Mouse (Mus musculus) kidney, embryonic 16.5 days (tissue): Measurements from ENCODE around the gene Bst2. TPM values are rescaled to one million over a fixed set of nuclear protein-coding genes. Genes with fewer than 3 reads are reported as not detected.

Experiments
- ATAC-seq: fragments of 200-750 bp; cut with Nextera tagmentation; 2 replicates; pipeline ENCODE4 v1.8.0; 2017; ENCODE audit warnings: moderate TSS enrichment; ENCODE audit not compliant: low FRiP score, low TSS enrichment
- H3K27ac ChIP-seq: fragments of 300-500 bp; sonication (generic); 2 replicates; pipeline ENCODE4 v1.5.1; 2014; ENCODE audit warnings: low read length
- H3K27me3 ChIP-seq: fragments of 300-500 bp; sonication (generic); 2 replicates; pipeline ENCODE4 v1.6.1; 2014; ENCODE audit warnings: low read length, control low read depth, mixed read lengths; ENCODE audit not compliant: insufficient read depth
- H3K36me3 ChIP-seq: fragments of 300-500 bp; sonication (generic); 2 replicates; pipeline ENCODE4 v1.6.1; 2014; ENCODE audit warnings: low read length, control low read depth, mixed read lengths; ENCODE audit not compliant: insufficient read depth
- H3K4me1 ChIP-seq: fragments of 300-500 bp; sonication (generic); 2 replicates; pipeline ENCODE4 v1.6.1; 2014; ENCODE audit warnings: low read length, control low read depth, mixed read lengths; ENCODE audit not compliant: insufficient read depth
- H3K4me2 ChIP-seq: fragments of 300-500 bp; sonication (generic); replicated peaks from 2 replicates; pipeline ENCODE4 v1.6.1; 2014; ENCODE audit warnings: low read depth, low read length
- H3K4me3 ChIP-seq: fragments of 300-500 bp; sonication (generic); 2 replicates; pipeline ENCODE4 v1.5.1; 2014; ENCODE audit warnings: mild to moderate bottlenecking, low read length
- H3K9ac ChIP-seq: fragments of 300-500 bp; sonication (generic); replicated peaks from 2 replicates; pipeline ENCODE4 v1.6.1; 2014; ENCODE audit warnings: low read length
- H3K9me3 ChIP-seq: fragments of 300-500 bp; sonication (generic); 2 replicates; pipeline ENCODE4 v1.6.1; 2016; ENCODE audit warnings: low read length, control low read depth
- WGBS: fragments of 180-500 bp; shearing (Covaris S2); extraction: QIAGEN DNeasy Blood & Tissue Kit; methylation state at CpG from one replicate; pipeline ENCODE4 v1.1.7; 2014; 5-methylcytosine and 5-hydroxymethylcytosine counted together
- polyA plus RNA-seq: library from polyadenylated mRNA; unstranded; fragments of >200 nt; fragmentation: Nextera tagmentation; extraction: Ambion mirVana; gene quantifications from 2 replicates; pipeline ENCODE4 v1.2.1, GENCODE M21; 2015

Bst2 gene
- polyA plus RNA-seq, 1 experiment from 2014 or later, result 55.6 TPM

DNA sequence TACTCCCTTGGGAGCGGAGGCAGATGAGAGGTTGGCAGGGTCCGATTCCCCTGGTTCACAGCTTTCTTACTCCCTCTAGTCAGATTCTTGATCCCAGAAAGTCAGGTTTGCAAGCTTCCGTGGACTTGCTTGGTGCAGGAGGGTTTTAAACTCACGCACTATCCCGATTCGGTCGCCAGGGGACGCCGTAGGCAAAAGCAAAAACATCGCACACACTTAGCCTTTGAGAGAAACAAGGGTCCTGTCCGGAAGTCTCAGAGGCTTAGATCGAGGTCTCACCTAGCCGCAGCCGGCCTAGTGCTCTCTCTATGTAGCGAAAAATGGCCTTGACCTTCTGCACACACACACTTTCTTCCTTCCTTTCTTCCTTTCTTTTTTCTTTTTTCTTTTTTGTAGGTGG is 24.1 kb upstream of the Bst2 start:
- no peak overlapping the region for H3K27ac ChIP-seq
- H3K9ac ChIP-seq, result no peak overlapping the region
- no peak overlapping the region for H3K4me2 ChIP-seq
- no peaks in the 10 kb centered on the region for H3K36me3 ChIP-seq
- H3K4me1 ChIP-seq, result peaks cover 11% of the 10 kb centered on the region
- 2% methylated on average over 15 of the region's 15 CpGs for WGBS
- H3K9me3 ChIP-seq, result peaks cover 6% of the 10 kb centered on the region; the same call in 1 of the 2 replicates
- peaks cover 49% of the 10 kb centered on the region for H3K27me3 ChIP-seq
- no peak for ATAC-seq
- H3K4me3 ChIP-seq, result no peak overlapping the region

DNA sequence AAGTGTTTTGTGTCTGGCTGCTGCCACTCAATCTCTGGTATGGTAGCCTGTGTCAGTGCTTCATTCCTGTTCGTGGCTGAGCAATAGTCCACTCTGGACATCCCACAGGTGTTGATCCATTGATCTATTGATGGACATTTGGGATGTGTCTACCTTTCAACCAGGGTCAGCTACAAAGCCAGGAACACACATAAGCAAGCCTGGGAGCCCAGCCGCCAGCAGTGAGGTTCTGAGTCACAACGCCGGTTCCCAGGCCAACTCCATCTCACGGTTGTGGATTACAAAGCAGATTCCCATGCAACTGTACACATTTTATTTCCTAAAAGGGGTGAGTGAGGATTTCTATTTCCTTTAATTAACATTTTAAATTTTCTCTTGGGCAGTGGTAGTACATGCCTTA is 23.5 kb upstream of the Bst2 start:
- Histone ChIP-seq H3K27me3 (peaks cover 49% of the 10 kb centered on the region), H3K36me3 (no peaks in the 10 kb centered on the region), H3K4me2 (no peak overlapping the region), H3K4me1 (peaks cover 11% of the 10 kb centered on the region), H3K9ac (no peak overlapping the region), H3K9me3 (peaks cover 6% of the 10 kb centered on the region; the same call in 1 of the 2 replicates), H3K4me3 (no peak overlapping the region), H3K27ac (no peak overlapping the region)
- ATAC-seq, result no peak
- WGBS, result 85% methylated on average over 5 of the region's 5 CpGs

DNA sequence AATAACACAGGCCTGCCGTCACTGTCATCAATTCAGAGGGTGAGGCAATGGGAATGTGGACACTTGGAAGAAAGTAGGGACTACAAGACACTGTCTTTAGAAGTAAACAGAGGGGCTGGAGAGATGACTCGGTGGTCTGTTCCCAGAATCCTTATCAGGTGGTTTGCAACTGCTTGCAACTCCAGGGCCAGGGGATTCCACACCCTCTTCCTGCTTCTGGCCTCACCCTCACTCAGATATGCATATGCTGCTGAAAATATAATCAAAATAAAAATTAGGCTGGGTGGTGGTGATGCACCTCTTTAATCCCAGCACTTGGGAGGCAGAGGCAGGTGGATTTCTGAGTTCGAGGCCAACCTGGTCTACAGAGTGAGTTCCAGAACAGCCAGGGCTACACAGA is 22.8 kb upstream of the Bst2 start:
- Histone ChIP-seq H3K9ac (no peak overlapping the region), H3K4me2 (no peak overlapping the region), H3K4me1 (peaks cover 11% of the 10 kb centered on the region), H3K36me3 (no peaks in the 10 kb centered on the region), H3K27ac (no peak overlapping the region), H3K9me3 (peaks cover 6% of the 10 kb centered on the region; the same call in 1 of the 2 replicates), H3K27me3 (peaks cover 49% of the 10 kb centered on the region), H3K4me3 (no peak overlapping the region)
- ATAC-seq, result no peak
- 77% methylated on average over 3 of the region's 3 CpGs for WGBS

DNA sequence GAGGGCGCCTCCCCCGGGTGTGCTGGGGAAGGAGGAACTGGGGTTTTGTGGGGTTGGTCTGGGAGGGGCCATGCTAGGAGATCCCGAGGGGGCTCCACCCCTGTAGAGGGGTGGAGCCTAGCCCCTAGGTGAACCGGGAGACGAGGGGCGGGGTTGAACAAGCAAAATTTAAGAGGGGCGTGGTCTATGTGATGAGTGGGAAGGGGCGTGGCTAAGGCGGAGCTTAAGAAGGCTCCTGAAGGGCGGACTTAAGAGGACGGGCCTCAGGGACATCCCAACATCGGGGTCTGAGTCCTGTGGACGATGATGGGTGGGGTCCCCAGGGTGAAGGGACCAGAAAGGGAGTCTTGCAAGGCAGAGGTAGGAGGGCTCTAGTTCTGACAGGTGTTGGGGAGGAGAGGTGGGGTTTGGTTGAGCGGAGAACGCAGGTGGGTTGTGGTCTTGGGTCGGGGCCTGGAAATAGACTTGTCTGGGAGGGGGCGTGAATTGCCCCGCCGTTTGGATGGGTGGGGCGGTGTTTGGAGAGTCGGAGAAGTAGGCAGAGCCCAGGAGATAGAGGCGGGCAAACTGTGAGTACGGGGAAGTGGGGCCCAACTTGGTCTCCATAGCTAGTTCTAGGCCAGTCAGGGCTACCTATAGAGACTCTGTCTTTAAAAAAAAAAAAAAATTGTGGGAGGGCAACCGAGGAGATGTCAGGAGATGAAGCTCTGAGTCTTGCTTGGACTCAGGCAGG is 21.9 kb upstream of the Bst2 start:
- no peaks in the 10 kb centered on the region for H3K36me3 ChIP-seq
- WGBS, result 1% methylated on average over 24 of the region's 24 CpGs

DNA sequence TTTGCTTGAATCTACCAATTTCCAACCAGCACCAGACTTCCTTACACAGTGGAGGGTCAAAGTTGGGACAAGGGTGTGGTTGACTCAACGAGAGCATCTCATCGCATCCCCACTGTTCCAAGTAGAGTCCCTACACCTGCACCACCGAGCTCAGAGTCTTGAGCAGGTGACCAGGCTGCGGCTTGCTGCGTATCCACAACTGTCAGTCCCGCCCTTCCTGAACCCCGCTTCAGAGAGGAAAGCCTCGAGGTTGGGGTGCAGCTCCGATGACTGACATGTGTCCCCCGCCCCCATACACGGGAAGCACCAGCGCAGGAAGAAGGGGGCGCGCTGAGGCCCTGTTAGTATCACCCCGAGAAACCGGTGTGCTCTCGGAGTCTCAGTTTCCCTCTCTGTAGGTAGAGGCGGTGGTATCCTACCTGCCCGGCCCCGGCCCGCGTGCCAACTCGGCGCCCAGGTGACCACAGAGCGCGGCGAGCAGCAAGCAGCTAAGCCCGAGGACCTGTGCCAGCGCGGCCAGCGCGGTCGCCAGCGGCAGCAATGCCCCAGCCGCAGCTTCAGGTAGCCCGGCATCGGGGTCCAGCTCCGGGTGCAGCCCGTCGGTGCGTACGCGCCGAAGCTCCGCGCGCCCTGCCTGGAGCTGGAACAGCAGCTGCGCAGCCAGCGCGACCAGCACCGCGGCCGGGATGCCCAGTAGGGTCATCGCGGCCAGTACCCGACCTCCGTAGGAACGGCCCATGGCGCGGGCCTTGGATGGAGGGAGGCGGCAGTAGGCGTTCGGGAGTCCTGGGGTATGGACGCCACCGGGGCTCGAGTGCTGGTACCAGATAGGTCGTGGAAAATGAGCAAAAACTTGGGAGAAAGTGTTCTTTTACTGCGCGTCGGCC is 21.1 kb upstream of the Bst2 start, which contains the start of gene Tmem221:
Tmem221 (minus strand) TSS at position 801 of the 887 bp plus-strand sequence.
- H3K27me3 ChIP-seq, result peaks cover 49% of the 10 kb centered on the region

More for the DNA sequence above, 21.9 kb upstream of the Bst2 start:
- peak; percentile 70 for ATAC-seq
- H3K9me3 ChIP-seq, result peaks cover 3% of the 10 kb centered on the region; the same call in 1 of the 2 replicates
- no peak overlapping the region for H3K27ac ChIP-seq
- H3K4me1 ChIP-seq, result peaks cover 11% of the 10 kb centered on the region
- peak overlapping the region; percentile 84 for H3K4me2 ChIP-seq
- H3K9ac ChIP-seq, result peak overlapping the region; percentile 73
- H3K27me3 ChIP-seq, result peaks cover 49% of the 10 kb centered on the region
- peak overlapping the region; percentile 62 for H3K4me3 ChIP-seq

DNA sequence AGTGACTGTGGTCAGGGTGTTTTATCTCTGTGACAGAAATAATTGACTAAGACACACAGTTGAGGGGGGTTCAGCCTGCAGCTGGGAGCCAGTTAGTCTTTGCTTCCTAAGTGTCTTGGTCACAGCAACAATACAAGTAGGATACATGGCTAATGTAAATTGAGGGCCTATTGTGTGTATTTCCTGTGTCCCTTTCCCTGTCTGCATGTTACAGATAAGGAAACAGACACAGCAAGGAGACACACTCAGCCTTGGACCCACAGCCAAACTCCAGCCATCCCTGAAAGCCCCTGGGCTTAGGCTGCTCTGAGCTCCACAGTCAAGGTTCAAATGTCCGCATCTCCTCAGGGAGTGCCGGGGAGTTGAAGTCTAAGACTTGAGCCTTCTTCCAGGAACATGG is 17.4 kb upstream of the Bst2 start:
- Histone ChIP-seq H3K9ac (0 out of 2 replicates have a peak overlapping the region, but pooled peaks have one; percentile 11), H3K27ac (peak overlapping the region; percentile 36; the same call in 1 of the 2 replicates), H3K4me2 (no peak overlapping the region), H3K9me3 (no peaks in the 10 kb centered on the region), H3K4me3 (no peak overlapping the region), H3K27me3 (peaks cover 21% of the 10 kb centered on the region), H3K36me3 (no peaks in the 10 kb centered on the region), H3K4me1 (peaks cover 25% of the 10 kb centered on the region)
- 76% methylated on average over 2 of the region's 2 CpGs for WGBS
- ATAC-seq, result no peak

More for the DNA sequence above, 21.1 kb upstream of the Bst2 start, which contains the start of gene Tmem221:
- Histone ChIP-seq H3K4me3 (peak within 1 kb of the TSS; percentile 62), H3K4me2 (peak within 1 kb of the TSS; percentile 84), H3K9me3 (no peaks in the 10 kb centered on the region), H3K27ac (no peak within 1 kb of the TSS), H3K4me1 (peaks cover 11% of the 10 kb centered on the region), H3K9ac (peak within 1 kb of the TSS; percentile 73), H3K36me3 (no peaks in the 10 kb centered on the region)
- peak; percentile 33 for ATAC-seq
- 4% methylated on average over 70 of the region's 70 CpGs for WGBS

DNA sequence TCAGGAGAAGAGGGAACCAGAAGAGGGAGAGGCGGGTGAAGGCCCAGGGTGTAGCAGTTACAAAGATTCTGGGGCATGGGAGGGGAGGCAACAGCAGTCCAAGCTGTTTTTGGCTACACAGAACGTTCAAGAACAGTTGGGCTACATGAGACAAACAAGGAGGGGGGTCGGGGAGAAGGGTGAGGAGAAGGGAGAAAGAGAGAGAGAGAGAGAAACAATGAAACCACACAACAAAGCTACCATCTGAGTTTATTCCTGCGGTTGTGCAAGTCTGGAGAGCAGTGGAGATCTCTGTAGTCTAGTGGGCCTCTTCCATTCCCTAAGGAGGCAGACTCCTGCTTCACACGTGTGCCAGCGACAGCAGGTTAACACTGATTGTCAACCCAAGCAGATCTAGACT is 16.7 kb upstream of the Bst2 start:
- H3K9ac ChIP-seq, result no peak overlapping the region
- ATAC-seq, result no peak
- H3K27me3 ChIP-seq, result peaks cover 16% of the 10 kb centered on the region
- no peaks in the 10 kb centered on the region for H3K36me3 ChIP-seq
- no peaks in the 10 kb centered on the region for H3K9me3 ChIP-seq
- peak overlapping the region; percentile 36; the same call in 1 of the 2 replicates for H3K27ac ChIP-seq
- no peak overlapping the region for H3K4me3 ChIP-seq
- 75% methylated on average over 6 of the region's 6 CpGs for WGBS
- H3K4me1 ChIP-seq, result peaks cover 21% of the 10 kb centered on the region
- H3K4me2 ChIP-seq, result no peak overlapping the region

DNA sequence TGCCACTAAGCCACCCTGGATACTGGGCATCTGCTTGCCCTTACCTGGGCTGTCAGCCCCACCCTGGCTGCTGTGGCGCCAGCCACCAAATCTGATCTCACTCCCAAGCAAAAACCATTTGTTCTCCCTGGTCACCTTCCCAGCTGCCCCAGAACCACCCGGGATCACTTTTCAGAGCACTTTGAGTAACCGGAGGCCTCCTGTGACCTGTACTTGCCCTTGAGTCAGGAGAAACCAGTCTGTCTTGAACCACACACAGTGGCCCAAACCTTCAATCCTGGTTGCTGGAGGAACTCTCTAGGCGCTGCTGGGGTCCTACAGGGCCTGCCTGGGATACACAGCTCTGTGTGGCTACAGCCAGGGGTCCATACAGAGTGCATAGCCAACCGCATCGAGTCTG is 15.5 kb upstream of the Bst2 start:
- Histone ChIP-seq H3K27me3 (peaks cover 7% of the 10 kb centered on the region), H3K27ac (peak overlapping the region; percentile 92), H3K4me3 (no peak overlapping the region), H3K4me2 (no peak overlapping the region), H3K36me3 (peaks cover 12% of the 10 kb centered on the region), H3K4me1 (peaks cover 14% of the 10 kb centered on the region), H3K9me3 (no peaks in the 10 kb centered on the region), H3K9ac (peak overlapping the region; percentile 26; the same call in 1 of the 2 replicates)
- peak; percentile 55 for ATAC-seq
- WGBS, result 29% methylated on average over 6 of the region's 6 CpGs

DNA sequence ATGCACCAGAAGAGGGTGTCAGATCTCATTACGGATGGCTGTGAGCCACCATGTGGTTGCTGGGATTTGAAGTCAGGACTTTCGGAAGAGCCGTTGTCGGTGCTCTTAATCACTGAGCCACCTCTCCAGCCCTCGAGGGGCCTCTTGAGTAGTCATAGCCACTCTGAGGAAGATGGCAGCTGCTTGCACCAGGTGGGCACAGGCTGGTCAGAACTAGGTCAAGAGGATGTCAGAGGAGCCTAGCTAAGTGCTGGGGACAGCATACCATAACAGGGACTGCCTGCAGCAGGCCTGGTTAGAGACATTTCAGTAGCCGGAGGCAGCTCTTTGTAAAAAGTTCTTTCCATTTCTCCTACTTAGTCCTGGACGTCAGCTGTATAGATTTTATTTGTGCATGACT is 13.5 kb upstream of the Bst2 start:
- no peaks in the 10 kb centered on the region for H3K27me3 ChIP-seq
- peak overlapping the region; percentile 67; the same call in 1 of the 2 replicates for H3K27ac ChIP-seq
- H3K4me2 ChIP-seq, result no peak overlapping the region
- WGBS, result 64% methylated on average over 7 of the region's 7 CpGs
- H3K9me3 ChIP-seq, result no peaks in the 10 kb centered on the region
- no peak overlapping the region for H3K9ac ChIP-seq
- ATAC-seq, result no peak
- peaks cover 14% of the 10 kb centered on the region for H3K4me1 ChIP-seq
- H3K4me3 ChIP-seq, result no peak overlapping the region
- H3K36me3 ChIP-seq, result peaks cover 28% of the 10 kb centered on the region
